Mouse (Mus musculus) urinary bladder, adult 18-20 months (tissue): ENCODE results near the gene 2900026A02Rik.
A peak's percentile ranks its signal among the peaks of the same experiment; 100 is the strongest.

Source experiments
- DNase-seq, 2 experiments: peaks; one replicate each; pipeline ENCODE4 v3.0.0; 2022; ENCODE audit warnings: low spot score in 2 of 2, mixed read lengths in 2 of 2

2900026A02Rik gene

GRCm38 (mm10) chr5:113150871-113151553 is 70.0 kb downstream of the 2900026A02Rik start:
- DNase-seq, result no peak

DNA sequence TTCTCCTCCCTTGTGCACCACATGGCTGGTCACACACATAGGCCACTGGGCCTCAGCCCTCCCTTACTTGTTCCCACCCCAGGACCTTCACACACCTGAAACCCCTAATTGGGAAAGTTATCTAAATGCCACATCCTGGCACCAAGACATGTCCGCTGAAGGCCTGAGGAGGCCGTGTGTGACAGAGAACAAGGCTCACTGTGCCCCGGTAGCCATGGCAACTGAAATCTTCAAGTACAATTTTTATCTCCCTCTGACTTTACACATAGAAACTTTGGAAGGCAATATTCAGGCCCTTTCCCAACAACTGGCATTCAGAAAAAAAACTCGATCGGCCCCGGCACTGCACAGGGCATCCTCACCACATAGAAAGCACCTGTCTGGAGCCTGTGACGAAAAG is 72.0 kb downstream of the 2900026A02Rik start:
- no peak for DNase-seq

DNA sequence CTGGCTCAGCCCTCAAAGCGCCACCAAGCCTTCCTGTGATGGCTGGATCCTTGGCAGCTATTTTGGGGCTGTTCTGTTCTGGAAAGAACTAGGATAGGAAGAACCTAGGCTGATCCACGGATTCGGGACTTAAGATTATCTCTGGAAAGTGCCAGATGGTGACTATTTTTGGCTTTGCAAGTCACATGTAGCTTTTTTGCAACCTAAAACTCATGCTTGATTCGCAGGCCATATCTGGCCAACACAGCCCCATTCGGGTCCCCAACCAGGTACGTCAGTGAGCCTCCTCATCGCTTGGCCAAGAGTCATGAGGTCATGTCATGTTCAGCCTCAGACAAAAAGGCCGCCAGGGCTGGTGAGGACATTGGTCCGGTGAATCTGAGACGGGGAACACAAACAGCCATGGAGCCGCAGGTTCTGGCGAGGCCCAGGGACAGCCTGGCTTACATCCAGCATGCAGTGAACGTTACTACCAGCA is 73.0 kb downstream of the 2900026A02Rik start:
- DNase-seq, result no peak

- DNase-seq, result no peak
Observed at GRCm38 (mm10) chr5:113146656-113147055, 74.4 kb downstream of the 2900026A02Rik start.

DNA sequence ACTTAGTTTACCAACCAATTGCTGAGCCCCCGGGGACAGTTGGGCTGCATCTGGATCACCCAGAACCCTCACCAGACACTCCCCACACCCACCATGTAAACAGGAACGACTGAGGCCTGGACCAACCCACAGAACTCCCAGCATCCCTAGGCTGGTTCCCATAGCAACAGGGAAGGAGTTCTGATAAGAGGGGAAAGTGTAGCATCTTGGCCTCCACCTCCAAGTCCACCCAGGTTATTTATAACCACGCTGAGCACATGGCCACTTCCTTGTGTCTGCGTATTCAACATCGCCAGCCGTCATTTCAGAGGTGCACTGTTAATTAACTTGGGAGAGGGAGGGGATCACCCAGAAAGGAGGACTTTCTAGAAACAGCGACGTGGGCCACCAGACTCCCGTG is 75.9 kb downstream of the 2900026A02Rik start:
- DNase-seq, result no peak

GRCm38 (mm10) chr5:113142486-113142885 is 78.5 kb downstream of the 2900026A02Rik start:
- no peak for DNase-seq

DNA sequence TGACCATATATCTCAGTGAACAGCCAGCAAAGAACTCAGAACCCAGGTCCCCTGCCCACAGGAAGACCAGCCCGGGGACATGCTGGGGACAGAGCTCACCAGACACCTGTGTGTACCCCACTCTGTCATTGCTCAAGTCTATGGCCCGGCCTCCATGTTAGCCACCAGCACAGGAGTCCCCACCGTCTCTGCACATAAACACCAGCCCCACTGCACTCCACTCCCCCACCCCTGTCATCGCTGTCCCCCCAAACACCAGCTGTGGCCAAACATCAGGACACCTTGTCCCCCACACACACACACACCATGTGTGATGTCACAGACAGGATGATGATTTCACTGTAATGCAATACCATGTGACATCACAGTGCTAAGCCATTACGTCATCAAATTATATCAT is 79.0 kb downstream of the 2900026A02Rik start:
- no peak for DNase-seq

DNA sequence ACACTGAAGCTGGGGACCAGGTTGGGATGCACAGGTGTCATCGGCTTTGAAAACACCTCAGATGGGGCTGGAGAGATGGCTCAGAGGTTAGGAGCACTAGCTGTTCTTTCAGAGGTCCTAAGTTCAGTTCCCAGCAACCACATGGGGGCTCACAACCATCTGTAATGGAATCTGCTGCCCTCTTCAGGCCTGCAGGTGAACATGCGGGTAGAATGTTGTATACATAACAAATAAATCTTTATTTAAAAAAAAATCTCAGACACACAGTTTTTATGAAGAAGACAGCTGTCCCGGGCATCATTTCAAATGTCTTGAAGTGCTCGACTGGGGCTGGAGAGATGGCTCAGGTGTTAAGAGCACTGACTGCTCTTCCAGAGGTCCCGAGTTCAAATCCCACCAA is 80.2 kb downstream of the 2900026A02Rik start:
- DNase-seq, result no peak

DNA sequence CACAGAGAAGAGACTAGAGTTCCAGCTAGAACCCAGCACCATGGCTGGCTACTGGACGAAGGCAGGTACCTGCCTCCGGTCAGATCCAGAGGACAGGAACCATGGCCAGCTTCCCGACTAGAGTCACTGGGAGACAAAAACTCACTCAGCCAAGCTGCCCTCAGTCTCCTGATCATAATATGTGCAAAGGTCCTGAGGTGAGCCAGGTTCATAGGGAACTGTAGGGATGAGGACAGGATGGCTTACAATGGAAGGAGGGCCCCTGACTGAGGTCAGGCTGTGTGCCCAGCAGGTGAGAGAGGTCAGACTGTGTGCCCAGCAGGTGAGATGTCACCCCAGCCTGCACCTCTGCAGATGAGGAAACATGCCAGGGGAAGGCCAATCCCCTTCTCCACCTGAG is 81.0 kb downstream of the 2900026A02Rik start:
- no peak for DNase-seq

GRCm38 (mm10) chr5:113139064-113139726 is 81.8 kb downstream of the 2900026A02Rik start:
- DNase-seq, result no peak

DNA sequence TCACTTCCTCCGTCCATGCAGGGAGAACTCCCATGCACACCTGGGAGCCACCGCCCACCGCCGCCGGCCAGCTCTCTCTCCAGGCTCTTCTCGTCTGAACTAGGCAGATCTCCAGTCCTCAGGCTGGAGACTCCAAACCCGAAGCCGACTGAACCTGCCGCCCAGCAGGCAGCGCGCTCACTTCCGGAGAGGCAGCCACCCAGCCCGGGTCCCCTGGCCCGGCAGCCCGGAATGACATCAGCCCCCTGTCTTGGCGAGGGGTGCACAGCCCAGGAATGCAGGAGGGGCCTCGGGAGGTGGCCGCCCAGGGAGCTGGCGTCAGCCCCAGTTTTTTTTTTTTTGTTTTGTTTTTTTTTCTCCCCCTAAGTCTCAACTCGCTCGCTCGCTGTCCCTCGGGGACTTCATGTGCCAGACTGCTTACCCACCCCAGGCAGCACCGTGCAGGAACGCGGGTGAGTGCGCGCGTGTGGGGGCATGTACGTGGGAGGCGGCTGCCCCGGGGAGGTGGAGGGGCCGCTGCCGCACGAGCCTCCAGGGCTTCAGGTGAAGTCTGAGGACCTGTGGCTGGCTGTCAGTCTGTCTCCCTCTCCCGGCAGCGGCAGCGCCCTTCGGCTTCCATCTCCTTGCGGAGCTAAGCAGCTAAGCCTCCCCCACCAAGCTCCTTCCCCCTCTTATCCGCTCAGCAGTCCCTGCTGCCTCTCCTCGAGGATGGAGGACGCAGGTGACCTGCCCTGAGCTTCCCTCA is 82.5 kb downstream of the 2900026A02Rik start:
- DNase-seq, result peak; percentile 55 to 57

DNA sequence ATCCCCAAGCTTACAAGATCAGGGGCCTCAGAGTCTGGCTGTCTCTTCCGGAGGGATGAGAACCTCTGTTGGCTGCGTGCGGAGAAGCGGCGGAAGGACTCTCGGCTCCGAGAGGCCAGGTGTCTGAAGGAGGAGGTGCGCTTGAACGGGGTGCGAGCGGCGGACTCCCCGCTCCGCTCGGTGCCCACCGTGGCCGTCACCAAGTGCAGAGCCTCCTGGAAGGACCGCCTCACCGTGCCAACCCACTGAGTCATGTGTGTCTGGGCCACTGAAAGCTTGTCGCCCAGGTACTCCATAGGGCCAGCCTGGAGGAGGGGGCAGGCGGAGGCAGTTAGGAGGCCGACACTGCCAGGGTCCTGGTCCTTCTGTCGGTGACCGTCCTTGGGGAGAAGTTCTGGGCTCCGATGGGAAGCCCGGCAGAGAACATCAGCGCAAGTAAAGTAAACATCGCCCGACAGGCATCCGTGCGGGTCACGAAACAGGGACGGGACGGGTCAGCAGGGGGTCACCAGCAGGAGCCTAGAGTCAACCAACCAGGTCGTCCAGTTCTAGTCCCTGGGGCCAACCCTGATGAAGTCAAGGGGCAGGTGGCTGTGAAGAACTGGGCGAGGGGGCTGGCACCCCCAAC is 83.2 kb downstream of the 2900026A02Rik start:
- no peak for DNase-seq

DNA sequence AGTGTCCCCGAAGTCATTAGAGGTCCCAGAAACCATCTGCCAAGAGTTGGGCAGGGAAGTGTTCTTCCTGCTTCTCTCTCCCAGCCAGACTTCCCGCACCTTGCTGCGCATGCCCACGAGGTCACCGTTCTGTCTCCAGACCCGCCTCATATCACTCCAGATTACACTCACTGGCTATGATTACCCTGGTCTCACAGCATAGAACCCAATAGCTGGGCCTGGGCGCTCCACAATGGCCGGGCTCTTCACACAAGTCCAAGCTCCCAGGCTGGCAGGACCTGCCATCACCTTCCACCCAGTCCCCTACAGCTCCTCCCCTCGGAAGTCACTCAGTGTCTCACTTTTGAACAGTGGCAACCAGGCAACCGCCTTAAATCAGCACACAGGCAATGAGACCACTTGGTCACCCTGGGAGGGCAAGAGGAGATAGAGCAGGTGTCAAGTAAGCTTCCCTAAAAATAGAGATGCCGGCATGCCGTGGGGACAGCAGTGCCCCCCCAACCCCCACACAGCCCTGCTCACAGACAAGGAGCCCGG is 84.0 kb downstream of the 2900026A02Rik start:
- peak in 1 of 2 experiments; percentile 41 for DNase-seq

DNA sequence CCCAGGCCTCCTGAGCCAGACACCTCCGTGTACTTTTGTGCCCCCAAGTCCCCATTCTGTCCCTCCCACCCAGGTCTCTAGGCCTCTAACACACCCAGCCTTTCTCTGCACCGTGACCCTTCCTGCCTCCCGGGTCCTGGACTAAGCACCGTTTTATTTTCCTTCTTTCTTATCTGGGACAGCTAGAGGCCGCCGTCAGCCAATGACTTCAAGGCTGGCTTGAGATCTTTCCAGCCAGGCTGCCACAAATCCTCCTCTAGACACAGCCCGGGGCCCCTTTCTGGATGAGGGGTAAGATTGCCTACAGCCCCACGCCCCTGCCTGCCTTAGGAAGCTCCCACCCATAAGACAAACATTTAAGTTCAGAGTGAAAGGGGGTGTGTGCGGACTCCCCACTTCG is 85.5 kb downstream of the 2900026A02Rik start:
- no peak for DNase-seq

GRCm38 (mm10) chr5:113133722-113134710 is 87.0 kb downstream of the 2900026A02Rik start:
- DNase-seq, result no peak

DNA sequence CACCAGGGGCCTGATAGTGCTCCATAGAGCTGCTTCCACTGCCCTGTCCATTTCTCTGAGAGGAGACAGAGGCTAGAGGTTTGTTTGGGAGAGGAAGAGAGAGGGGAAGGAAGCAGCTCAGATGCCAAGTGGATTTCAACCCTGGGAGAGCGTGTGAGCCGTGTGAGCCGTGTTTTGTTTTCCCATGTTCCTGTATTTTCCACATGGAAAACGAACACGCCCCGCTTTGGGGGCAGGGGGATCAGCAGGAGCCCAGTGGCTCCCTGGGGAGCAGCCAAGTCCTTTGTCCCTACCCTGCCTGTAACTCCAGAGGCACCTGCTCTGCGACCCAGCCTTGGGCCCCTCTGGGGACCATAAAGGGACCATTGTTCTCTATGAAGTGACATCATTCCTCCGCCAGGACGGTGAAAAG is 88.0 kb downstream of the 2900026A02Rik start:
- no peak for DNase-seq

DNA sequence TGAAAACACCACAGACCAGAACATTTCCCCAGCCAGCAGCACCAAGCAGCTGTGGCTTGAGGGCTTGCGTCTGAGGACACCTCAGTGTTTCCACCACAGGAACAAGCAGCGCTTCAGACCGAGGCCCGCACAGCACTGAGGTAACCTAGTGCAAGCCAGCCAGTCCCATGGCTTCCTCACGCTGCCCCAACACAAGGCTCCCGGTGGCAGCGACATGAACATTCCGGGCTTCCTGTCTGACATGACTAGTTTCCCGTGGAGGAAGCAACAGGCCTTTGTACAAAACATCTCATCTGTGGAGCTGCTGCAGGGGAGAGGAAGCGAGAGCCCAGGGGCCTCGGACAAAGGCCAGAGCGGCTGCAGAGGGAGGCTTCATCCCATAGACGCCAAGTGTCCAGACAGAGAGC is 88.4 kb downstream of the 2900026A02Rik start:
- no peak for DNase-seq

DNA sequence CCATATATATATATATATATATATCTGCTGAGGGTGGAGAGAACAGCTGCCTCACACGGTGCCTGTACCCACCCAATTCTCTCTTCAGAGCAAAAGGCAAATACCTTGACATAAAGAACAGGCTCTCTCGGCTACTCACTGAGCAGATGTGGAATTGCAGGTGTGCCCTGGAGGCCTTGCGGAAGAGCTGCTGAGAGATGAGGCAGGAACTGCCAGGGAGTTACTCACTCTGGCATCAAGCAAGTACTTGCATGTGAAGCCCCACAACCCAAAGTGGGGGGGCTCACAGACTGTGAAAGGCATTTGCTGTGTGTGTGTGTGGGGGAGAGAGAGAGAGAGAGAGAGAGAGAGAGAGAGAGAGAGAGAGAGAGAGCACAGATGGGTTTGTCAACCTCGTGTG is 92.6 kb downstream of the 2900026A02Rik start:
- no peak for DNase-seq

GRCm38 (mm10) chr5:113126476-113126875 is 94.6 kb downstream of the 2900026A02Rik start:
- DNase-seq, result no peak

- no peak for DNase-seq
Observed at GRCm38 (mm10) chr5:113123693-113124092, 97.3 kb downstream of the 2900026A02Rik start.
